Mouse (Mus musculus): ENCODE results near the gene Pgrmc2. TPM values are rescaled to one million over a fixed set of nuclear protein-coding genes. Genes with fewer than 3 reads are reported as not detected.
A peak's percentile ranks its signal among the peaks of the same experiment; 100 is the strongest.

Pgrmc2 gene
- polyA plus RNA-seq, 1 experiment from 2014 or later, result 17.1 TPM

GRCm38 (mm10) chr3:41093210-41093609 is 10.4 kb upstream of the Pgrmc2 start:
- Histone ChIP-seq H3K9me3 (replicated peaks) (no peaks in the 10 kb centered on the region), H3K27me3 (no peaks in the 10 kb centered on the region), H3K4me1 (replicated peaks) (no peaks in the 10 kb centered on the region), H3K4me2 (no peak overlapping the region), H3K9ac (no peak overlapping the region), H3K36me3 (replicated peaks) (no peaks in the 10 kb centered on the region), H3K27ac (replicated peaks) (no peak overlapping the region), H3K4me3 (replicated peaks) (no peak overlapping the region)
- no peak for ATAC-seq (ENCODE audit: insufficient read depth)
- 69% methylated on average over 2 of the region's 2 CpGs for WGBS (ENCODE audit: insufficient replicate concordance)

- Histone ChIP-seq H3K4me1 (replicated peaks) (no peaks in the 10 kb centered on the region), H3K4me3 (replicated peaks) (no peak overlapping the region), H3K36me3 (replicated peaks) (no peaks in the 10 kb centered on the region), H3K27me3 (no peaks in the 10 kb centered on the region), H3K4me2 (no peak overlapping the region), H3K27ac (replicated peaks) (no peak overlapping the region), H3K9me3 (replicated peaks) (no peaks in the 10 kb centered on the region), H3K9ac (no peak overlapping the region)
- ATAC-seq (ENCODE audit: insufficient read depth), result no peak
- WGBS (ENCODE audit: insufficient replicate concordance), result 52% methylated on average over 4 of the region's 4 CpGs
These were observed 9.5 kb upstream of the Pgrmc2 start for GRCm38 (mm10) chr3:41092311-41092710.

DNA sequence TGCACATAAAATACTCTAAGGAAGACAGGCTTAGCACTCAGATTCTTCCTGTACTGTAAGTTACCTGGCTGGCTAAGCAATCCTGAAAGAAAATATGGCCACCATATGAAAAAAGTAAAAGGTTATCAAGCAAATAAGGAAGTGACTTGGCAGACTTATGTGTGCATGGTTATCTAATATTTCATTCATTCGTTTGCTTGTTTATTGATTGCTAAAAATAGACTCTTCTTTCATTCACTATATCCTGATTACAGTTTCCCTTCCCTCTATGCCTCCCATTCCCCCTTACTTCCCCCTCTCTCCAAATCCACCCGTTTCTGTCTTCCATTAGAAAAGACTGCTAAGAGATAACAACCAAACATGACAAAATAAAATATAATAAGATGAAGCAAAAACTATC is 8.0 kb upstream of the Pgrmc2 start:
- H3K27me3 ChIP-seq, result no peaks in the 10 kb centered on the region
- 33% methylated on average over 2 of the region's 2 CpGs for WGBS (ENCODE audit: insufficient replicate concordance)
- H3K4me1 ChIP-seq (replicated peaks), result no peaks in the 10 kb centered on the region
- H3K4me3 ChIP-seq (replicated peaks), result no peak overlapping the region
- H3K9ac ChIP-seq, result no peak overlapping the region
- no peaks in the 10 kb centered on the region for H3K36me3 ChIP-seq (replicated peaks)
- no peak overlapping the region for H3K4me2 ChIP-seq
- no peaks in the 10 kb centered on the region for H3K9me3 ChIP-seq (replicated peaks)
- ATAC-seq (ENCODE audit: insufficient read depth), result no peak
- no peak overlapping the region for H3K27ac ChIP-seq (replicated peaks)

DNA sequence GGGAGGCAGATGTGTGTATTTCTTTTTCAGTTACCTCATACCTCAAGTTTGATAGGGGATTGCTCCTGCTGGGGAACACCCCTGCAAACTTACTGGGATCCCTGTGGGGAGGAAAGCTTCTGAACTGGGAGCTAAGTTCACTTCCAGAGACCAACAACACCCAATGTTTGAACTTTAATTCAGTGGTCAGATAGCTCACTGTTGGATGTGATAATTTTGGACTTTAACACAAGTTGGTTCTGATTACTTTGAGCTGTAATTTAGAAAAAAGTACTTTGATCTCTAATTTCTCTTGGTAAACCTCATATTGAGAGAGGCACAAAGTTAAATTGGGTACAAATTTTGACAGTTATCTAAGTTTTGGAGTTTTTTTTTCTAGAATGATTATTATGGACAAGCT is 4.2 kb upstream of the Pgrmc2 start:
- Histone ChIP-seq H3K4me3 (replicated peaks) (no peak overlapping the region), H3K4me1 (replicated peaks) (peaks cover 15% of the 10 kb centered on the region), H3K9ac (no peak overlapping the region), H3K27me3 (no peaks in the 10 kb centered on the region), H3K9me3 (replicated peaks) (no peaks in the 10 kb centered on the region), H3K4me2 (no peak overlapping the region), H3K27ac (replicated peaks) (no peak overlapping the region), H3K36me3 (replicated peaks) (no peaks in the 10 kb centered on the region)
- no peak for ATAC-seq (ENCODE audit: insufficient read depth)

- Histone ChIP-seq H3K36me3 (replicated peaks) (no peaks in the 10 kb centered on the region), H3K9me3 (replicated peaks) (no peaks in the 10 kb centered on the region), H3K4me2 (peak overlapping the region; percentile 99), H3K4me3 (replicated peaks) (peak overlapping the region; percentile 97), H3K27me3 (no peaks in the 10 kb centered on the region), H3K4me1 (replicated peaks) (peaks cover 35% of the 10 kb centered on the region), H3K27ac (replicated peaks) (no peak overlapping the region), H3K9ac (peak overlapping the region; percentile 80; the same call in 1 of the 2 replicates)
- no peak for ATAC-seq (ENCODE audit: insufficient read depth)
- 80% methylated on average over 5 of the region's 5 CpGs for WGBS (ENCODE audit: insufficient replicate concordance)
These were observed 1.6 kb upstream of the Pgrmc2 start for GRCm38 (mm10) chr3:41084421-41084820.

DNA sequence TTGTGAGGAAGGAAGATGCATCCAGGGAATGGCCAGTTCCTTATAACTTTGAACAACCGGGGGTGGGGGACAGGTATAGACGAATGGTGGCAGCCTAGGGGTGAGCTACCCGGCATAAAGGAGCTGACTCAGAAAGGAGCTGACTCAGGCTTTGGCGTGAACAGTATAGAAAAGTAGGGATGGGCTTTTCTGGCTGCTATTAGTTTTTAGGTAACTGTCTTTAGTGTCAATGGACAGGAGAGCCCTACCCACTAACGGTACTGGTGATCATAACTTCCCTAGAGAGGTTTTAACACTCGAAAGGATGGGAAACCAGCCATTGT is 905 bp upstream of the Pgrmc2 start:
- Histone ChIP-seq H3K9ac (peak overlapping the region; percentile 80), H3K4me3 (replicated peaks) (peak overlapping the region; percentile 97), H3K4me1 (replicated peaks) (peaks cover 35% of the 10 kb centered on the region), H3K4me2 (peak overlapping the region; percentile 99), H3K27me3 (no peaks in the 10 kb centered on the region), H3K9me3 (replicated peaks) (no peaks in the 10 kb centered on the region), H3K36me3 (replicated peaks) (no peaks in the 10 kb centered on the region), H3K27ac (replicated peaks) (peak overlapping the region; percentile 88)
- ATAC-seq (ENCODE audit: insufficient read depth), result 0 out of 2 replicates have a peak, but pooled peaks have one; percentile 2
- 0% methylated on average over 6 of the region's 6 CpGs for WGBS (ENCODE audit: insufficient replicate concordance)

GRCm38 (mm10) chr3:41082520-41082884 is 344 bp downstream of the Pgrmc2 start:
- Histone ChIP-seq H3K4me1 (replicated peaks) (peaks cover 35% of the 10 kb centered on the region), H3K36me3 (replicated peaks) (no peaks in the 10 kb centered on the region), H3K4me3 (replicated peaks) (peak overlapping the region; percentile 97), H3K4me2 (peak overlapping the region; percentile 99), H3K27me3 (no peaks in the 10 kb centered on the region), H3K9ac (peak overlapping the region; percentile 90), H3K9me3 (replicated peaks) (no peaks in the 10 kb centered on the region), H3K27ac (replicated peaks) (peak overlapping the region; percentile 88)
- WGBS (ENCODE audit: insufficient replicate concordance), result under 1% methylated on average over 43 of the region's 43 CpGs
- peak; percentile 3; the same call in 1 of the 2 replicates for ATAC-seq (ENCODE audit: insufficient read depth)

- WGBS (ENCODE audit: insufficient replicate concordance), result 6% methylated on average over 23 of the region's 23 CpGs
- Histone ChIP-seq H3K4me3 (replicated peaks) (peak overlapping the region; percentile 97), H3K36me3 (replicated peaks) (no peaks in the 10 kb centered on the region), H3K27ac (replicated peaks) (peak overlapping the region; percentile 88), H3K27me3 (no peaks in the 10 kb centered on the region), H3K4me2 (peak overlapping the region; percentile 99), H3K9me3 (replicated peaks) (no peaks in the 10 kb centered on the region), H3K4me1 (replicated peaks) (peaks cover 35% of the 10 kb centered on the region), H3K9ac (peak overlapping the region; percentile 90)
- ATAC-seq (ENCODE audit: insufficient read depth), result no peak
These were observed 1.2 kb downstream of the Pgrmc2 start for GRCm38 (mm10) chr3:41081474-41082301.

DNA sequence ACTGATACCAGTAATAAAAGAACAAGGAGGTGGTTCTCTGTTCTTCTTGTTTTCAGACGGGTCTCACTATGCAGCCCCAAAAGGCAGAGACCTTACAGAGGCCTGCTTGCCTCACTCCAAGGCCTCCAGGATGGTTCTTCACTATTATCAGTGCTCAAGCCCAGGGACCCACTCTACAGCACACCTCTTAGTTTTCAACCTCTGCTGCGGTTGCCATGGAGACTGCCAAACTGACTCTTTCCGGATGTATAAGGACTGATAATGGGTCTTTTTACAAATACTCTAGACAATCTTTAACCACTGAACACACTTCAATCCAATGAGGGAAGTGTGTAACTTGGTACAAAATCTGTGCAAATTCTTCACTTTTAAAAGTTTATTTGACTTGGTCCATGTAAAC is 2.1 kb downstream of the Pgrmc2 start:
- peaks cover 36% of the 10 kb centered on the region for H3K4me1 ChIP-seq (replicated peaks)
- no peaks in the 10 kb centered on the region for H3K27me3 ChIP-seq
- H3K9me3 ChIP-seq (replicated peaks), result no peaks in the 10 kb centered on the region
- no peak overlapping the region for H3K9ac ChIP-seq
- WGBS (ENCODE audit: insufficient replicate concordance), result 24% methylated on average over 3 of the region's 3 CpGs
- H3K36me3 ChIP-seq (replicated peaks), result no peaks in the 10 kb centered on the region
- no peak for ATAC-seq (ENCODE audit: insufficient read depth)
- no peak overlapping the region for H3K27ac ChIP-seq (replicated peaks)
- H3K4me2 ChIP-seq, result peak overlapping the region; percentile 99
- H3K4me3 ChIP-seq (replicated peaks), result peak overlapping the region; percentile 97; the same call in 1 of the 2 replicates

GRCm38 (mm10) chr3:41078673-41079072 is 4.2 kb downstream of the Pgrmc2 start:
- Histone ChIP-seq H3K9ac (no peak overlapping the region), H3K4me3 (replicated peaks) (no peak overlapping the region), H3K9me3 (replicated peaks) (no peaks in the 10 kb centered on the region), H3K4me1 (replicated peaks) (peaks cover 28% of the 10 kb centered on the region), H3K27me3 (no peaks in the 10 kb centered on the region), H3K4me2 (no peak overlapping the region), H3K27ac (replicated peaks) (no peak overlapping the region), H3K36me3 (replicated peaks) (no peaks in the 10 kb centered on the region)
- no peak for ATAC-seq (ENCODE audit: insufficient read depth)
- 86% methylated on average over 2 of the region's 2 CpGs for WGBS (ENCODE audit: insufficient replicate concordance)

DNA sequence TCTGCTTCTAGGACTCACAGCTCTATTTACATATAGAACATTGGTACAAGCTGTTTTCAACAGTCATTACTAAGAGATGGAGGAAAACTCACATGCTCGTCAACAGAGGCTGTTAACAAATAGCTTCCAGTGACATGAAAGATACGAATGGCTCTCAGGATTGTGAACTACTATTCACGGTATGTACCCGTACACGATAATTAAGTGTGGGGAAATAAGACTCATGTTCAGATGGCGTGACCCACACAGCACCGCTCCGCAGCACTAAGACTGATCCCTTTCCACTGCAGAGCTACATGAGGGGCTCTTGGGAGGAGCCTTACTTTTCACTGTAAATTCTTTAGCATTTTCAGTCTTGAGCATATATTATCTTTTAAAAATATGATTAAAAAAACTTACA is 7.5 kb downstream of the Pgrmc2 start:
- no peaks in the 10 kb centered on the region for H3K27me3 ChIP-seq
- no peaks in the 10 kb centered on the region for H3K9me3 ChIP-seq (replicated peaks)
- H3K4me1 ChIP-seq (replicated peaks), result peaks cover 12% of the 10 kb centered on the region
- no peak overlapping the region for H3K9ac ChIP-seq
- 82% methylated on average over 8 of the region's 8 CpGs for WGBS (ENCODE audit: insufficient replicate concordance)
- no peak overlapping the region for H3K27ac ChIP-seq (replicated peaks)
- no peak overlapping the region for H3K4me2 ChIP-seq
- H3K4me3 ChIP-seq (replicated peaks), result no peak overlapping the region
- H3K36me3 ChIP-seq (replicated peaks), result no peaks in the 10 kb centered on the region
- no peak for ATAC-seq (ENCODE audit: insufficient read depth)

DNA sequence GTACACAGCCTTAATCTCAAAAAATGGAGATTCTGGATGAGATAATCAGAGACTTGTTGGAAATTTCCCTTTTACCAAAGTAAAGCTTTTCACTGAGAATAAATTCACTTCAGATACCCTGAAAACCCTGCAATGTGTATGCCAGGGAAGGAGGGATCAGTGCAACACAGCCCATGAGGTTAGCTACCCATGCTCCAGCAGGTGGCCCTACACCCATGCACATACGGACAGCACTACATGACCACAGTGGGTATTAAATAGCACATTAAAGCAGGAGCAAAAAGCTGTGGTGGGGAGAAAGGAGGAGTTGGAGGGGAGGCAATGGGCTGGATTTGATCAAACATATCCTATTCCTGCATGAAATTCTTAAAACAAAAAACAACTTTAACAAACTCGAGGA is 12.3 kb downstream of the Pgrmc2 start:
- Histone ChIP-seq H3K4me2 (no peak overlapping the region), H3K36me3 (replicated peaks) (peaks cover 28% of the 10 kb centered on the region)
- 67% methylated on average over 2 of the region's 2 CpGs for WGBS (ENCODE audit: insufficient replicate concordance)

More for the DNA sequence above, 12.3 kb downstream of the Pgrmc2 start:
- no peak for ATAC-seq (ENCODE audit: insufficient read depth)
- no peaks in the 10 kb centered on the region for H3K27me3 ChIP-seq
- no peak overlapping the region for H3K4me3 ChIP-seq (replicated peaks)
- H3K9ac ChIP-seq, result no peak overlapping the region
- H3K27ac ChIP-seq (replicated peaks), result no peak overlapping the region
- H3K9me3 ChIP-seq (replicated peaks), result no peaks in the 10 kb centered on the region
- peaks cover 4% of the 10 kb centered on the region for H3K4me1 ChIP-seq (replicated peaks)
